Mouse (Mus musculus): ENCODE results near the gene 1700037H04Rik. TPM values are rescaled to one million over a fixed set of nuclear protein-coding genes. Genes with fewer than 3 reads are reported as not detected.

Gene 1700037H04Rik
- polyA plus RNA-seq, 2 experiments, result 59.4 to 62.7 TPM

DNA sequence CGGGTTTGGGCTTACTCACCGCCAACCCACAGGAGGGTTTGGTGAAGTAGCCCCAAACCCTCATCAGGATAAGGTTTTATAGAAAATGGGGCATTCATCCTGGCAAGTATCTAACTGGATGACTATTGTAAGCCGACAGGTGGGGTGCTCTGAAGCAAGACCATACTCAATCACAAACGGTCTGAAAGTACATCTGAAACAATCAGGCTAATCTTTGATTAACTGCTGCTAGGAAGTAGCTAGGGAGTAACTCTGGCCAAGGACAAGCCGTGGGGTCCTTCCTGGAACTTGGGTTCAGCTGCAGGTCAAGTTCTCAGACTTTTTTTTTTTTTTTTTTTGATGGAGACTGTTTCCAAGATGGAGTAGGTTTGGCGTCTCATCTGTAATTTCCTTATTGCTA, 8.1 kb upstream of the 1700037H04Rik start:
- 80% methylated on average over 6 of the region's 6 CpGs for WGBS
- Histone ChIP-seq H3K27me3 (ENCODE audit: control insufficient read depth, insufficient read depth, low read length) (peaks cover 28% of the 10 kb centered on the region), H3K36me3 (ENCODE audit: control insufficient read depth, insufficient read depth, low read length) (no peaks in the 10 kb centered on the region; the same call in 1 of the 2 replicates), H3K4me2 (replicated peaks; ENCODE audit: low read depth, low read length, severe bottlenecking) (no peak overlapping the region), H3K9ac (ENCODE audit: low read depth, low read length, severe bottlenecking) (no peak overlapping the region), H3K4me3 (replicated peaks; ENCODE audit: low read length) (no peak overlapping the region), H3K4me1 (ENCODE audit: control insufficient read depth, insufficient read depth, low read length) (peaks cover 9% of the 10 kb centered on the region), H3K9me3 (ENCODE audit: control insufficient read depth, low read length) (no peaks in the 10 kb centered on the region), H3K27ac (replicated peaks; ENCODE audit: low read depth, low read length) (no peak overlapping the region)
- TF ChIP-seq POLR2A (IDR thresholded peaks at IDR 0.05; ENCODE audit: borderline replicate concordance, extremely low read depth, insufficient read depth, insufficient read length), result no peak
- DNase-seq (ENCODE audit: low spot score) (no peak), ATAC-seq (ENCODE audit: low FRiP score, low read depth) (no peak)

DNA sequence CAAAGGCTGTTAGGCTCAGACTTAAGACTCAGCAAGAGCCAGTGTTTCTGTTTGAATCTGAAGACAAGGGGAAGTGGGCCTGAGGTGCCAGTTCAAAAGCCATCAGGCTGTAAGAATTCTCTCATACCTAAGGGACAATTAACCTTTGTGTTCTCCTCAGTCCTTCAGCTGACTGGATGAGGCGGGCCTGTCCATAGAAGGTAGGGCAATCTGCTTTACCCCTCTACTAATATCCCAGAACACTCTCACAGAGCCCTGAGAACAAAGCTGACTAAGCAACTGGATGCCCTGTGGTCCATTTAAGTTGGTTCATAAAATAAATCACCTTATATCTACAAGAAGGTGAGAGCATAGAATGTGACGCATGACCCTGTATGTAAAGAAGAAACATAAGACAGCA, 6.3 kb upstream of the 1700037H04Rik start:
- H3K36me3 ChIP-seq (ENCODE audit: control insufficient read depth, insufficient read depth, low read length), result no peaks in the 10 kb centered on the region
- TF ChIP-seq POLR2A (IDR thresholded peaks at IDR 0.05; ENCODE audit: borderline replicate concordance, extremely low read depth, insufficient read depth, insufficient read length), result no peak
- peaks cover 2% of the 10 kb centered on the region; the same call in 1 of the 2 replicates for H3K4me1 ChIP-seq (ENCODE audit: control insufficient read depth, insufficient read depth, low read length)
- WGBS, result 80% methylated on average over 2 of the region's 2 CpGs
- H3K27me3 ChIP-seq (ENCODE audit: control insufficient read depth, insufficient read depth, low read length), result peaks cover 10% of the 10 kb centered on the region
- no peak overlapping the region for H3K9ac ChIP-seq (ENCODE audit: low read depth, low read length, severe bottlenecking)
- DNase-seq (ENCODE audit: low spot score) (no peak), ATAC-seq (ENCODE audit: low FRiP score, low read depth) (no peak)
- no peak overlapping the region for H3K4me3 ChIP-seq (replicated peaks; ENCODE audit: low read length)
- H3K4me2 ChIP-seq (replicated peaks; ENCODE audit: low read depth, low read length, severe bottlenecking), result no peak overlapping the region
- H3K9me3 ChIP-seq (ENCODE audit: control insufficient read depth, low read length), result no peaks in the 10 kb centered on the region
- H3K27ac ChIP-seq (replicated peaks; ENCODE audit: low read depth, low read length), result no peak overlapping the region

DNA sequence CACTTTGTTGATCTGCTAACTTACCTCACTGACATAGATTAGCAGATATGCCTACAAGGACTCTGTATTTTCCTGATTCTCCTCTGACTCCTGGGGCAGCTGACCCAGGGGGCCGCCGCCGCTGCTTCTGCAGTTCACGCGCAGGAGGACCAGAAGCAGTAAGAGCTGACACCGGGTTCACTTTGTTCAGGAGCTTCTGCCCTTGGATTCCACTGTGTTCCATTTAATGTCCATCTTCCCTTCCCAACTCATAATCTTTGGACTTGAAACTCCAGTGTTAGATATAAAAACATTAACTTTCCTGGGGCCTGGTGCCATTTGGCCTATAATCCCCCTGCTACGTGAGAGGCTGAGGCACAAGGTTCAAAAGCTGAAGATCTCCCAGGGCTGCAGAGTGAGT, 4.0 kb upstream of the 1700037H04Rik start:
- WGBS, result 68% methylated on average over 7 of the region's 7 CpGs

DNA sequence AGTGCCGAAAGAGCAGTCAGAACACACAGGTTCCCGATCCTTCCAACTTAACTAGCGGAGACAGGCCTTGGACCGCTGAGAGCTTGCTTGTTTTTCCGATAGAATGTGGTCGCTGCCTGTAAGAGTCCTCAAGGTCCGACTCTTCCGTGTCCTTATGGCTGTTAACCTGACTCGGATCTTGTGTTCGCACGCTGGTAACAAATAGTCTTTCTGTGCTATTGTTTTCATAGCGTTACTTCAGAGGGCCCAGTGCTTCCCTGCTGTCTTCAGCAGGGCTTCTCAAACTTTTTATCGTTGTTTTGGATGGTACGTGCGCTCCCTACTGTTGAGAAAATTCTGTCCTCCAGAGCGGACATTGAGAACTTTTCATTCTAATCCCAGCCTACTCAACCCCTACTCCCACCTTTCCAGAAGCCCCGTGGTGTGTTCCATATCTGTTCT, 810 bp upstream of the 1700037H04Rik start:
- H3K36me3 ChIP-seq (ENCODE audit: control insufficient read depth, insufficient read depth, low read length), result no peaks in the 10 kb centered on the region
- ATAC-seq (ENCODE audit: low FRiP score, low read depth) (no peak), DNase-seq (ENCODE audit: low spot score) (peak; percentile 73)
- H3K4me1 ChIP-seq (ENCODE audit: control insufficient read depth, insufficient read depth, low read length), result peaks cover 8% of the 10 kb centered on the region
- H3K27ac ChIP-seq (replicated peaks; ENCODE audit: low read depth, low read length), result peak overlapping the region; percentile 88
- H3K9me3 ChIP-seq (ENCODE audit: control insufficient read depth, low read length), result no peaks in the 10 kb centered on the region
- H3K9ac ChIP-seq (ENCODE audit: low read depth, low read length, severe bottlenecking), result peak overlapping the region; percentile 72
- WGBS, result 2% methylated on average over 17 of the region's 17 CpGs
- H3K27me3 ChIP-seq (ENCODE audit: control insufficient read depth, insufficient read depth, low read length), result no peaks in the 10 kb centered on the region
- H3K4me2 ChIP-seq (replicated peaks; ENCODE audit: low read depth, low read length, severe bottlenecking), result peak overlapping the region; percentile 82
- H3K4me3 ChIP-seq (replicated peaks; ENCODE audit: low read length), result peak overlapping the region; percentile 74
- TF ChIP-seq POLR2A (IDR thresholded peaks at IDR 0.05; ENCODE audit: borderline replicate concordance, extremely low read depth, insufficient read depth, insufficient read length), result no peak

More for the DNA sequence above, 4.0 kb upstream of the 1700037H04Rik start:
- peaks cover 4% of the 10 kb centered on the region for H3K4me1 ChIP-seq (ENCODE audit: control insufficient read depth, insufficient read depth, low read length)
- H3K4me3 ChIP-seq (replicated peaks; ENCODE audit: low read length), result no peak overlapping the region
- H3K4me2 ChIP-seq (replicated peaks; ENCODE audit: low read depth, low read length, severe bottlenecking), result no peak overlapping the region
- DNase-seq (ENCODE audit: low spot score) (no peak), ATAC-seq (ENCODE audit: low FRiP score, low read depth) (no peak)
- TF ChIP-seq POLR2A (IDR thresholded peaks at IDR 0.05; ENCODE audit: borderline replicate concordance, extremely low read depth, insufficient read depth, insufficient read length), result no peak
- no peaks in the 10 kb centered on the region for H3K36me3 ChIP-seq (ENCODE audit: control insufficient read depth, insufficient read depth, low read length)
- no peaks in the 10 kb centered on the region for H3K9me3 ChIP-seq (ENCODE audit: control insufficient read depth, low read length)
- H3K9ac ChIP-seq (ENCODE audit: low read depth, low read length, severe bottlenecking), result no peak overlapping the region
- no peak overlapping the region for H3K27ac ChIP-seq (replicated peaks; ENCODE audit: low read depth, low read length)
- no peaks in the 10 kb centered on the region for H3K27me3 ChIP-seq (ENCODE audit: control insufficient read depth, insufficient read depth, low read length)

DNA sequence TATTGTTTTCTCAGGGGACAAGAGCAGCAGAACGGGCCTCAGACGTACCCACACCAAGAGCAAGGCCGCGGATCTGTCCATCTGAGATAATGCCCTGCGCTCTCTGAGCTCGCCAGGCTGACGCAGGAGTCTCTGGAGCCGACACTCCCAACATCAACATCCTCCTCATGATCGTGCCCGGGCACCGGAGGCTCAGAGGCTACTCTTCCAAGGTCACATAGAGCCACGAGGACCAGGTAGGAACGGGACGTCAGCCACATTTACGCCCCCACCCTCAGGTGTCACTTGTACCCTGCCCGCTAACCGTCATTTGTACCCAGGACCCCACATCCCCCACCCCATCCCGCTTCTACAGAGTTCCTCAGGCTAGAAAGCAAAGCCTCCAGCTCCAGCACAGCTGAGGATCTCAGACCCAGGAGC, 380 bp downstream of the 1700037H04Rik start:
- Histone ChIP-seq H3K4me3 (replicated peaks; ENCODE audit: low read length) (peak overlapping the region; percentile 74), H3K9me3 (ENCODE audit: control insufficient read depth, low read length) (no peaks in the 10 kb centered on the region), H3K27me3 (ENCODE audit: control insufficient read depth, insufficient read depth, low read length) (no peaks in the 10 kb centered on the region), H3K9ac (ENCODE audit: low read depth, low read length, severe bottlenecking) (peak overlapping the region; percentile 72), H3K27ac (replicated peaks; ENCODE audit: low read depth, low read length) (peak overlapping the region; percentile 28; the same call in 1 of the 2 replicates), H3K36me3 (ENCODE audit: control insufficient read depth, insufficient read depth, low read length) (no peaks in the 10 kb centered on the region), H3K4me2 (replicated peaks; ENCODE audit: low read depth, low read length, severe bottlenecking) (peak overlapping the region; percentile 82), H3K4me1 (ENCODE audit: control insufficient read depth, insufficient read depth, low read length) (peaks cover 8% of the 10 kb centered on the region)
- TF ChIP-seq POLR2A (IDR thresholded peaks at IDR 0.05; ENCODE audit: borderline replicate concordance, extremely low read depth, insufficient read depth, insufficient read length), result no peak
- no peak for DNase-seq (ENCODE audit: low spot score)
- peak; percentile 45 for ATAC-seq (ENCODE audit: low FRiP score, low read depth)
- WGBS, result 0% methylated on average over 17 of the region's 18 CpGs

DNA sequence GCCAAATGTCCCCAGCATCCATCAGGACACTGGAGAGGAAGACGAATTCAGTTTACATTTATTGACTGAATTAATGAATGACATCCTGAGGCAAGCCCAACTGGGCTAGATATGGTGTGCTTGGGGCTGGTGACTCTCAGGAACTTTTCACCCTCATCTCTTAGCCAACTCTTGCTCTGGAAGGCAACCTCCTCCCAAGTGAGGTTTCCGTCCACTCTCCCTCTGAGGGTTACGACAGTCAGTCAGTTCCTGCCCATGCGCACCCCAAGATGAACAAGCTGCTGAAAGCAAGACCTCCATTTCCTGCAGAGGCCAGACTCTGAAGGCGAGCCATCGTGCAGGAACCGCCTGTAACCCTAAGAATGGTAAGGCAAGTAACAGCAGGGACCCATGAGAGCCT, 2.9 kb downstream of the 1700037H04Rik start:
- Histone ChIP-seq H3K36me3 (ENCODE audit: control insufficient read depth, insufficient read depth, low read length) (peaks cover 13% of the 10 kb centered on the region), H3K27me3 (ENCODE audit: control insufficient read depth, insufficient read depth, low read length) (no peaks in the 10 kb centered on the region), H3K4me1 (ENCODE audit: control insufficient read depth, insufficient read depth, low read length) (peaks cover 8% of the 10 kb centered on the region), H3K4me3 (replicated peaks; ENCODE audit: low read length) (no peak overlapping the region), H3K9me3 (ENCODE audit: control insufficient read depth, low read length) (no peaks in the 10 kb centered on the region), H3K9ac (ENCODE audit: low read depth, low read length, severe bottlenecking) (no peak overlapping the region), H3K4me2 (replicated peaks; ENCODE audit: low read depth, low read length, severe bottlenecking) (no peak overlapping the region), H3K27ac (replicated peaks; ENCODE audit: low read depth, low read length) (no peak overlapping the region)
- ATAC-seq (ENCODE audit: low FRiP score, low read depth), result no peak
- TF ChIP-seq POLR2A (IDR thresholded peaks at IDR 0.05; ENCODE audit: borderline replicate concordance, extremely low read depth, insufficient read depth, insufficient read length), result no peak
- WGBS, result 87% methylated on average over 7 of the region's 7 CpGs
- DNase-seq (ENCODE audit: low spot score), result no peak
